Mouse (Mus musculus) hindbrain, postnatal 0 days (tissue): ENCODE data around the gene Fhl2. TPM values are rescaled to one million over a fixed set of nuclear protein-coding genes. Genes with fewer than 3 reads are reported as not detected.

Source experiments
- ATAC-seq: fragments of 200-750 bp; cut with Nextera tagmentation; 2 replicates; pipeline ENCODE4 v1.8.0; 2017; ENCODE audit warnings: mild to moderate bottlenecking, moderate TSS enrichment, moderate library complexity
- DNase-seq: peaks from one replicate; pipeline ENCODE4 v3.0.0-alpha.2; 2015; ENCODE audit warnings: low spot score
- H3K27ac ChIP-seq: fragments of 300-500 bp; sonication (generic); 2 replicates; pipeline ENCODE4 v1.5.1; 2014; ENCODE audit warnings: mild to moderate bottlenecking
- H3K27me3 ChIP-seq: fragments of 300-500 bp; sonication (generic); 2 replicates; pipeline ENCODE4 v1.6.1; 2014; ENCODE audit warnings: low read length, mixed read lengths; ENCODE audit not compliant: insufficient read depth
- H3K36me3 ChIP-seq: fragments of 300-500 bp; sonication (generic); 2 replicates; pipeline ENCODE4 v1.6.1; 2014; ENCODE audit warnings: low read length, mixed read lengths; ENCODE audit not compliant: insufficient read depth
- H3K4me1 ChIP-seq: fragments of 300-500 bp; sonication (generic); 2 replicates; pipeline ENCODE4 v1.6.1; 2014; ENCODE audit warnings: antibody characterized with exemption, low read length, mixed read lengths; ENCODE audit not compliant: insufficient read depth
- H3K4me2 ChIP-seq: fragments of 300-500 bp; sonication (generic); 2 replicates; pipeline ENCODE4 v1.6.1; 2014; ENCODE audit warnings: low read depth, mild to moderate bottlenecking, low read length, moderate library complexity, mixed read lengths
- H3K4me3 ChIP-seq: fragments of 300-500 bp; sonication (generic); 2 replicates; pipeline ENCODE4 v1.5.1; 2014; ENCODE audit warnings: low read length
- H3K9ac ChIP-seq: fragments of 300-500 bp; sonication (generic); replicated peaks from 2 replicates; pipeline ENCODE4 v1.6.1; 2014; ENCODE audit warnings: mild to moderate bottlenecking, low read length, moderate library complexity, mixed read lengths
- H3K9me3 ChIP-seq: fragments of 300-500 bp; sonication (generic); 2 replicates; pipeline ENCODE4 v1.6.1; 2016; ENCODE audit warnings: low read length, mixed read lengths
- CTCF ChIP-seq: IDR thresholded peaks from 2 replicates; pipeline ENCODE4 v1.5.1; 2016; ENCODE audit warnings: antibody characterized with exemption, control low read depth, low read depth
- WGBS: fragments of 180-500 bp; shearing (Covaris S2); extraction: QIAGEN DNeasy Blood & Tissue Kit; methylation state at CpG from one replicate; pipeline ENCODE4 v1.1.7; 2014; 5-methylcytosine and 5-hydroxymethylcytosine counted together
- polyA plus RNA-seq: library from polyadenylated mRNA; unstranded; fragments of >200 nt; fragmentation: Nextera tagmentation; extraction: Ambion mirVana; gene quantifications from 2 replicates; pipeline ENCODE4 v1.2.1, GENCODE M21; 2015
- total RNA-seq: library from RNA; depleted of rRNA; stranded (reverse); fragments of >200 nt; gene quantifications from 2 replicates; pipeline ENCODE4 v1.2.3, GENCODE M21; 2014

Gene Fhl2
- total and polyA plus RNA-seq, 2 experiments from 2014 or later = 24.5 to 29.7 TPM

DNA sequence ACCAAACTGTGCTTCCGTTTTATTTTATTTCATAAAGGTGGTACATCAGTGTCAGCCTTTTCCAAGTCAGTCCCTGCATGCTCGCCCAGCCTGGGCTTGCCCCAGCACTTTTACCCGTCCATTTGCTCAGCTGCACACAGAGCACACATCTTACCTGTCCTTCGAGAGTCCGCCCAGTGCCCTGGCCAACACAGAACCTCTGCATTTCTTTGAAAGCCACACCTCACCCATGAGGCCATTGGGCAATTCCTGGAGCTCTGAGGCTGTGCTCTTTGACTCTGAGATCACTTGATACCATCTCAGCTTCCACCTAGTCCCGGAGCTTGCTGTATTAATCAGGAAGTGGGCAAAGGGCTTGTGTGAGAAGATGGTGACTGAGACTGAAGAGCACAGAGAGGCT, 51.4 kb downstream of the Fhl2 start:
- no peak for ATAC-seq
- 91% methylated on average over 6 of the region's 6 CpGs for WGBS
- TF ChIP-seq CTCF = no peak

DNA sequence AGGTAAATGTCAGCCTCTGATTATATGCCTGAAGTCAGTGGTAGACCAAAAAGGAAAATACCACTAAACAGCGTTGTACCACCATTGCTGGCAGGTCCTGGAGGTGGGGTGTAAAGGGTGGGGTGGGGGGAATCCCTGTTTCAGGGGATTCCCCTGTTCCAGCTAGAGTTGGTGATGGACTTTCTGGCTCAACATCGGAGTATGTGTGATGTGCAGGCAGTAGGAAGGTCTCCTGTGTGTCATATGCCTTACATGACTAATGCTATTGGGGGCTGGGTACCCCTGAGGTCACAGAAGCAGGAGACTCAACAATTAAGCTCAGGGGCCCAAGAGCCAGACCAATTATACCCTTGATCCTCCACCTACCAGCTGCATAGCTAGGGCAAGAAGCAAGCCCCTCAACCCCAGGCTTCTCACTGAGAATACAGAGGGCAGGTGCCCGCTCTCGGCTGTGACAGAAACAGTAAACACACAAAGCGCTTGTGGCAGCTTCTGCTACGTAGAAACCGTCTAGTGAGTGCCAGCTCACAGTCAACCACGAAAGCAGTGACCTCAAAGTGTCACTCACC, 52.4 kb downstream of the Fhl2 start:
- Histone ChIP-seq H3K27me3 (no peaks in the 10 kb centered on the region), H3K4me2 (no peak overlapping the region), H3K4me1 (no peaks in the 10 kb centered on the region), H3K4me3 (no peak overlapping the region), H3K36me3 (no peaks in the 10 kb centered on the region), H3K27ac (no peak overlapping the region), H3K9ac (no peak overlapping the region), H3K9me3 (no peaks in the 10 kb centered on the region)
- no peak for TF ChIP-seq CTCF
- ATAC-seq = no peak
- DNase-seq = no peak
- WGBS = 76% methylated on average over 8 of the region's 8 CpGs

More for the DNA sequence above, 51.4 kb downstream of the Fhl2 start:
- DNase-seq = no peak
- Histone ChIP-seq H3K27me3 (no peaks in the 10 kb centered on the region), H3K9ac (no peak overlapping the region), H3K9me3 (no peaks in the 10 kb centered on the region), H3K4me2 (no peak overlapping the region), H3K4me3 (no peak overlapping the region), H3K4me1 (no peaks in the 10 kb centered on the region), H3K36me3 (no peaks in the 10 kb centered on the region), H3K27ac (no peak overlapping the region)

- no peaks in the 10 kb centered on the region for H3K4me1 ChIP-seq
- no peak for TF ChIP-seq CTCF
- DNase-seq (no peak), ATAC-seq (no peak)
- 86% methylated on average over 4 of the region's 4 CpGs for WGBS
- H3K9me3 ChIP-seq = no peaks in the 10 kb centered on the region
- no peaks in the 10 kb centered on the region for H3K27me3 ChIP-seq
- no peak overlapping the region for H3K9ac ChIP-seq
- H3K27ac ChIP-seq = no peak overlapping the region
- H3K36me3 ChIP-seq = no peaks in the 10 kb centered on the region
- H3K4me3 ChIP-seq = no peak overlapping the region
- H3K4me2 ChIP-seq = no peak overlapping the region
These were observed 53.0 kb downstream of the Fhl2 start for GRCm38 (mm10) chr1:43143791-43144190.

DNA sequence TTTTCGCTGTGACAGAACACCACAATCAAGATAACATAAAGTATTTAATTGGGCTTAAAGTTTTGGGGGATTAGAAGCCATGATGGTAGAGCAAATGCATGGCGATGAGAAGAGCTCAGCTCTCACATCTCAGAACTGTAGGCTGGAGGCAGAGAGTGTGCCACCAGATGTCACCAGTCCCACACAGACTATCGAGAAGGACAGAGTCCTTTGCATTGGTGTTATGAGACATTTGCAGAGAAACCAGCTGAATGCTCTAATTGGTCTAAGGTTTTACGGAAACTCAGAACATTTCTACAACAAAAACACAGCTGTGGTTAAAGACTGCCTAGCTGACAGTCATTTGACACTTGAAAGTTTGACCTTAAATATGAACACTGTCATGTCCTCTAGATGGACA, 53.5 kb downstream of the Fhl2 start:
- no peaks in the 10 kb centered on the region for H3K27me3 ChIP-seq
- 78% methylated on average over 4 of the region's 4 CpGs for WGBS
- H3K4me1 ChIP-seq = no peaks in the 10 kb centered on the region
- H3K27ac ChIP-seq = no peak overlapping the region
- ATAC-seq (peak; percentile 63), DNase-seq (peak; percentile 56)
- no peak overlapping the region for H3K4me3 ChIP-seq
- peak; percentile 69 for TF ChIP-seq CTCF
- H3K9me3 ChIP-seq = no peaks in the 10 kb centered on the region
- H3K9ac ChIP-seq = no peak overlapping the region
- no peaks in the 10 kb centered on the region for H3K36me3 ChIP-seq
- no peak overlapping the region for H3K4me2 ChIP-seq

DNA sequence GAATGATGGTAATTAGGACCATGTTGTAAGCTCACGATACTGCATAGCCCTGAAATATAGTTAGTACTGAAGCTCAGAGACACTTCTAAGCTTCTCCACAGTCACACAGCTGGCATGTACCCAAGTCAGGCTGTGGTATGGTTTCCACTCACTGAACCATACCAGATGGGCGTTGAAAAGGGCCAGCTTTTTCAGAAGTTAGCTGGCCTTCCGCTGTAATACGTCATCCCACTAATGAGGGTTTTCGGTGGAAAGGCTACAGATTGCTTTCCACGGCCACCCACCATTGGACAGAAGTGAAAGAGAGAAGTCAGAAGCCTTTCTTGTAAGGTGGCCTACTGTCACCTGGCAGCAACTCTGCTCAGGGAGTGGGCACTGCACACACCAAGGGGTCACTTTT, 53.9 kb downstream of the Fhl2 start:
- Histone ChIP-seq H3K27me3 (no peaks in the 10 kb centered on the region), H3K4me3 (no peak overlapping the region), H3K9ac (no peak overlapping the region), H3K4me2 (no peak overlapping the region), H3K4me1 (no peaks in the 10 kb centered on the region), H3K9me3 (no peaks in the 10 kb centered on the region), H3K36me3 (no peaks in the 10 kb centered on the region), H3K27ac (no peak overlapping the region)
- DNase-seq = no peak
- no peak for TF ChIP-seq CTCF
- no peak for ATAC-seq
- 66% methylated on average over 6 of the region's 6 CpGs for WGBS

DNA sequence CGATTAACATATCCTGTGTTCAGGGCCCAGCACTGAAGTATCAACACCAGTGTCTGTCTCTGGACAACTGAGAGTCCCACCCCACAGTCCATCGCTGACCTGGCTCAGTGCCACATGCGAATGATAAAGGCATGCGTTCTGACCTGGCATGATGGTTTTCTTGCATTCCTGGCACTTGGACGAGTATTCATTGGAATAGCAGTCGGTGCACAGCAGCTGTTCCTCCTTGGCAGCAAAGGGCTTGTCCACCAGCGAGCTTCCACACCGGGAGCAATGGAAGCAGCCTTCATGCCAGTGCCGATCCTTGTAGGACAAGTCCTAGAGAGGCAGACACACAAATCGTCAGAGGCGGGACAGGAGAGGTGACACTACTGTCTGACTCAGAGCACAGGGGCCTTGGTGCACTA, 55.2 kb downstream of the Fhl2 start:
- 57% methylated on average over 11 of the region's 11 CpGs for WGBS
- ATAC-seq (peak; percentile 25; the same call in 1 of the 2 replicates), DNase-seq (peak; percentile 49)
- no peak for TF ChIP-seq CTCF
- Histone ChIP-seq H3K9me3 (no peaks in the 10 kb centered on the region), H3K4me3 (no peak overlapping the region), H3K4me1 (no peaks in the 10 kb centered on the region), H3K36me3 (no peaks in the 10 kb centered on the region), H3K4me2 (no peak overlapping the region), H3K27ac (no peak overlapping the region), H3K27me3 (no peaks in the 10 kb centered on the region), H3K9ac (no peak overlapping the region)

DNA sequence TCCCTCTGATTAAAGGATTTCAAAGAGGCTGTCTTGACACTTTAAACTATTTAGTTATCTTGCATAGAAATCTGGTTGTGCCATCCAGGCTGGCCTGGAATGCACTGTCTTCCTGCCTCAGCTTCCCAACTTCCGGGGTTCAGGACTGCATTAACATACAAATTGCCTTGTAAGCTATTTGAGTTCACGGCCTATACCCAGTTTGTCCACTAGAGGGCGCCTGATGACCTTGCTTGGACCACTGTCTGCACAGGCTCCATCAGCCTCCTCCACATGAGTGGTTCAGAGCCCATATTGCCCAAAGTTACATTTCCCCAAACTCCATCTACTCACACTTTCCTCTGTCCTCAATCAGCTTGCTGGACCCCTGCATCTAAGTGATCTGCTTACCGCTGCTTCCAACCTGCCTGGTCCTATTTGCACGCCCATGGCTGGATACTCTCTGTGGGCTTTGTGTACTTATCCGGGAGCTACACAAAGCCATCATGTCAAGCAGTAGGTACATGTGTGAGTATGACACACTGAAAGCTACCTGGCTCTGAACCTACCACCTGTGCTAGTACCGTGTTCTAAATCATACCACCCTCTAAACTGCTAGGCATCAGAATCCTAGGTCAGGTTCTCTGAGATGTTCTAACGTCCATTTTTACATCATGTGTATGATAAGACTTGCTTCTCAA, 57.1 kb downstream of the Fhl2 start:
- H3K27ac ChIP-seq = no peak overlapping the region
- H3K4me1 ChIP-seq = no peaks in the 10 kb centered on the region
- H3K36me3 ChIP-seq = no peaks in the 10 kb centered on the region
- no peak overlapping the region for H3K4me3 ChIP-seq
- ATAC-seq = peak; percentile 84
- WGBS = 50% methylated on average over 8 of the region's 8 CpGs
- DNase-seq = peak; percentile 94
- H3K9ac ChIP-seq = no peak overlapping the region
- TF ChIP-seq CTCF = peak; percentile 98
- no peaks in the 10 kb centered on the region for H3K27me3 ChIP-seq
- no peak overlapping the region for H3K4me2 ChIP-seq
- no peaks in the 10 kb centered on the region for H3K9me3 ChIP-seq
